Mouse (Mus musculus) liver, adult 2 months (tissue): ENCODE results near the gene Reps1.

Experiments
- CTCF ChIP-seq: fragments of 200-500 bp; IDR thresholded peaks from 2 replicates; pipeline ENCODE4 v1.5.1; 2011; ENCODE audit warnings: low read depth, low read length, control low read depth
- POLR2A ChIP-seq: fragments of 200-500 bp; IDR thresholded peaks from 2 replicates; pipeline ENCODE4 v1.6.1; 2011; ENCODE audit warnings: low read length, control low read depth; ENCODE audit not compliant: insufficient read depth; ENCODE audit errors: extremely low read depth

GRCm38 (mm10) chr10:18074383-18075075 lies 18.9 kb downstream of the Reps1 start:
- TF ChIP-seq POLR2A (no peak), CTCF (no peak)
